Mouse (Mus musculus) hindbrain, embryonic 11.5 days (tissue): Measurements from ENCODE around the gene Col26a1. TPM values are rescaled to one million over a fixed set of nuclear protein-coding genes. Genes with fewer than 3 reads are reported as not detected.
"Not testable (repeated sequence)": the region's sequence is repeated elsewhere in the genome, so short reads cannot be mapped to it uniquely, and the experiment has no call there.

Experiments
- ATAC-seq: fragments of 200-750 bp; cut with Nextera tagmentation; 2 replicates; pipeline ENCODE4 v1.8.0; 2017; ENCODE audit warnings: mild to moderate bottlenecking, moderate TSS enrichment, moderate library complexity; ENCODE audit not compliant: low FRiP score
- DNase-seq: peaks from one replicate; pipeline ENCODE4 v3.0.0-alpha.2; 2015; ENCODE audit warnings: low spot score
- H3K27ac ChIP-seq: fragments of 300-500 bp; sonication (generic); 2 replicates; pipeline ENCODE4 v1.5.1; 2014; ENCODE audit warnings: mild to moderate bottlenecking, low read depth, low read length
- H3K27me3 ChIP-seq: fragments of 300-500 bp; sonication (generic); 2 replicates; pipeline ENCODE4 v1.6.1; 2014; ENCODE audit warnings: mild to moderate bottlenecking, low read length, moderate library complexity, mixed read lengths; ENCODE audit not compliant: control insufficient read depth, insufficient read depth
- H3K36me3 ChIP-seq: fragments of 300-500 bp; sonication (generic); 2 replicates; pipeline ENCODE4 v1.6.1; 2014; ENCODE audit warnings: mild to moderate bottlenecking, low read length, moderate library complexity, mixed read lengths; ENCODE audit not compliant: control insufficient read depth, insufficient read depth
- H3K4me1 ChIP-seq: fragments of 300-500 bp; sonication (generic); replicated peaks from 2 replicates; pipeline ENCODE4 v1.6.1; 2014; ENCODE audit warnings: low read length, mixed read lengths; ENCODE audit not compliant: control insufficient read depth, insufficient read depth
- H3K4me2 ChIP-seq: fragments of 300-500 bp; sonication (generic); replicated peaks from 2 replicates; pipeline ENCODE4 v1.6.1; 2014; ENCODE audit warnings: mild to moderate bottlenecking, low read depth, low read length
- H3K4me3 ChIP-seq: fragments of 300-500 bp; sonication (generic); 2 replicates; pipeline ENCODE4 v1.5.1; 2014; ENCODE audit warnings: low read depth, low read length
- H3K9ac ChIP-seq: fragments of 300-500 bp; sonication (generic); 2 replicates; pipeline ENCODE4 v1.6.1; 2014; ENCODE audit warnings: low read depth, low read length
- H3K9me3 ChIP-seq: fragments of 300-500 bp; sonication (generic); 2 replicates; pipeline ENCODE4 v1.6.1; 2016; ENCODE audit warnings: low read length; ENCODE audit not compliant: control insufficient read depth
- WGBS: fragments of 180-500 bp; shearing (Covaris S2); extraction: QIAGEN DNeasy Blood & Tissue Kit; methylation state at CpG from one replicate; pipeline ENCODE4 v1.1.7; 2014; 5-methylcytosine and 5-hydroxymethylcytosine counted together
- polyA plus RNA-seq: library from polyadenylated mRNA; unstranded; fragments of >200 nt; fragmentation: Nextera tagmentation; extraction: Ambion mirVana; gene quantifications from 2 replicates; pipeline ENCODE4 v1.2.1, GENCODE M21; 2014

Col26a1 gene
- polyA plus RNA-seq, 1 experiment from 2014 or later: 35.9 TPM

DNA sequence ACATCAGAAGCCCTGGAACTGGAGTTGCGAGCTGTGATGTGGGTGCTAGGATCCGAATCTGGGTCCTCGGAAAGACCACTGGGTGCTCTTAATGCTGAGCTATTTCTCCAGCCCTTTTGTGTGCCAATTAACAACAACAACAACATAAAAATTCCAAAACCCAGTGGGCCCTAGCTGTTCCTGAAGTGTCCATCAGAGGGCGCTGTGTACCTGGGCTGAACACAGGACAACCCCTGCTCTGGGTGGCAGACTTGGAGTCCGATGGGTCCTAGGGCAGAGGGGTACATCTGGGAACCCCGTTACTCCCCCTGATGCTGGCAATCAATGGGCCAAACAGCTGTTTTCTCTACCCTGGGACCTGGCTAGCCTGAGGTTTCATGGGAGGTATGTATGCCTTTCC is 123.2 kb downstream of the Col26a1 start:
- peak; percentile 30 for DNase-seq
- Histone ChIP-seq H3K9me3 (no peaks in the 10 kb centered on the region), H3K9ac (no peak overlapping the region), H3K4me3 (no peak overlapping the region), H3K36me3 (no peaks in the 10 kb centered on the region), H3K4me1 (no peaks in the 10 kb centered on the region), H3K4me2 (no peak overlapping the region), H3K27ac (no peak overlapping the region), H3K27me3 (no peaks in the 10 kb centered on the region)
- no peak for ATAC-seq
- 50% methylated on average over 6 of the region's 6 CpGs for WGBS

DNA sequence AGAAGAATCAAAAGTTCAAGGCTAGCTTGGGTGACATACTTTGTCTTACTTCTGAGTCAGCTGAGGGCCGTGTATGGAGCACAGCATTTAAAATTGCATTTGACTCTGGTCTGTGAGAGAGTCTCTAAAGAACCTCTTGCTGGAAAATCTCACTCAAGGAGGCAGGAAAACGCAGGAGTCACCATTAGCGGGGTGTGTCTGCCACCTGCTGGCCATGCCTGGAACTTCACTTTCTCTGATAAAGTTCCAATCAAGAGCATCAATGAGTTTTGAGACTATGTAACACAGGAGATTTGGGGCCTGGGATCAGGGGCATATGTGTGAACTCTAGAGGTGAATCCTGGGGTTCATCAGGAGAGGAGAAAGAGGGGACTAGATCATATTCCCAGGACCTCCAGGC is 127.3 kb downstream of the Col26a1 start:
- Histone ChIP-seq H3K27ac (no peak overlapping the region), H3K4me1 (no peaks in the 10 kb centered on the region), H3K9me3 (no peaks in the 10 kb centered on the region), H3K4me3 (no peak overlapping the region), H3K9ac (no peak overlapping the region), H3K36me3 (no peaks in the 10 kb centered on the region), H3K27me3 (no peaks in the 10 kb centered on the region), H3K4me2 (no peak overlapping the region)
- DNase-seq (peak; percentile 77), ATAC-seq (no peak)
- 7% methylated on average over 3 of the region's 3 CpGs for WGBS

- ATAC-seq: no peak
- H3K9me3 ChIP-seq: no peaks in the 10 kb centered on the region
- no peaks in the 10 kb centered on the region for H3K4me1 ChIP-seq
- H3K27ac ChIP-seq: no peak overlapping the region
- H3K9ac ChIP-seq: no peak overlapping the region
- no peak overlapping the region for H3K4me2 ChIP-seq
- no peak overlapping the region for H3K4me3 ChIP-seq
- H3K27me3 ChIP-seq: no peaks in the 10 kb centered on the region
- whole genome bisulfite sequencing: 73% methylated on average over 14 of the region's 14 CpGs
- no peak for DNase-seq
- no peaks in the 10 kb centered on the region for H3K36me3 ChIP-seq
These were observed 128.9 kb downstream of the Col26a1 start for GRCm38 (mm10) chr5:136754053-136754591.

DNA sequence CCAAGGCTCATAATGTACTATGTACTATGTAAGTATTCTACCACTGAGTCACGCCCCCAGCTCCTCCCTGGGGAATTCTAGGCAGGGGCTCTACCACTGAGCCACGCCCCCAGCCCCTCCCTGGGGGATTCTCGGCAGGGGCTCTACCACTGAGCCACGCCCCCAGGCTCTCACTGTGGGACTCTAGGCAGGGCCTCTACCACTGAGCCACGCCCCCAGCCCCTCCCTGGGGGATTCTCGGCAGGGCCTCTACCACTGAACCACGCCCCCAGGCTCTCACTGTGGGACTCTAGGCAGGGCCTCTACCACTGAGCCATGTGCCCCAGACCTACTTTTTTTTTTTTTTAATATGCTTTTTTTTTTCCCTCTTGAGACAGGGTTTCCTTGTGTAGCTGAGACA is 129.8 kb downstream of the Col26a1 start:
- WGBS: 73% methylated on average over 7 of the region's 7 CpGs

GRCm38 (mm10) chr5:136752104-136752503 is 130.9 kb downstream of the Col26a1 start:
- Histone ChIP-seq H3K4me1 (no peaks in the 10 kb centered on the region), H3K9ac (no peak overlapping the region), H3K4me2 (no peak overlapping the region), H3K9me3 (peaks cover 9% of the 10 kb centered on the region), H3K36me3 (0 out of 2 replicates have a peak, but pooled peaks cover 3% of the 10 kb centered on the region), H3K4me3 (no peak overlapping the region), H3K27ac (no peak overlapping the region), H3K27me3 (no peaks in the 10 kb centered on the region)
- WGBS: 97% methylated on average over 19 of the region's 19 CpGs
- ATAC-seq (no peak), DNase-seq (no peak)

More for the DNA sequence above, 129.8 kb downstream of the Col26a1 start:
- H3K9ac ChIP-seq, ATAC-seq, H3K4me2 ChIP-seq, H3K9me3 ChIP-seq, H3K4me1 ChIP-seq, H3K27ac ChIP-seq, DNase-seq, H3K27me3 ChIP-seq, H3K4me3 ChIP-seq, H3K36me3 ChIP-seq: not testable (repeated sequence)

GRCm38 (mm10) chr5:136746596-136746995 is 136.4 kb downstream of the Col26a1 start:
- Histone ChIP-seq H3K27ac (no peak overlapping the region), H3K4me1 (no peaks in the 10 kb centered on the region), H3K4me2 (no peak overlapping the region), H3K36me3 (0 out of 2 replicates have a peak, but pooled peaks cover 3% of the 10 kb centered on the region), H3K4me3 (no peak overlapping the region), H3K9ac (no peak overlapping the region), H3K9me3 (peaks cover 9% of the 10 kb centered on the region), H3K27me3 (no peaks in the 10 kb centered on the region)
- 81% methylated on average over 9 of the region's 9 CpGs for WGBS
- ATAC-seq (no peak), DNase-seq (no peak)

GRCm38 (mm10) chr5:136738918-136739317 is 144.1 kb downstream of the Col26a1 start:
- 77% methylated on average over 6 of the region's 6 CpGs for WGBS
- no peak for ATAC-seq
- H3K4me3 ChIP-seq: no peak overlapping the region

GRCm38 (mm10) chr5:136726271-136726670 is 156.7 kb downstream of the Col26a1 start:
- H3K4me1 ChIP-seq, H3K9me3 ChIP-seq, H3K27me3 ChIP-seq, H3K4me2 ChIP-seq, H3K4me3 ChIP-seq, DNase-seq, H3K27ac ChIP-seq, ATAC-seq, H3K36me3 ChIP-seq, H3K9ac ChIP-seq: not testable (repeated sequence)
- 92% methylated on average over 4 of the region's 5 CpGs for WGBS

More at GRCm38 (mm10) chr5:136738918-136739317, 144.1 kb downstream of the Col26a1 start:
- Histone ChIP-seq H3K9me3 (no peaks in the 10 kb centered on the region), H3K36me3 (no peaks in the 10 kb centered on the region), H3K27ac (no peak overlapping the region), H3K4me2 (no peak overlapping the region), H3K9ac (no peak overlapping the region), H3K4me1 (no peaks in the 10 kb centered on the region), H3K27me3 (no peaks in the 10 kb centered on the region)
- DNase-seq: no peak

GRCm38 (mm10) chr5:136721596-136721995 is 161.4 kb downstream of the Col26a1 start:
- no peaks in the 10 kb centered on the region for H3K9me3 ChIP-seq
- WGBS: 79% methylated on average over 5 of the region's 5 CpGs
- H3K27ac ChIP-seq: no peak overlapping the region
- ATAC-seq: no peak
- H3K9ac ChIP-seq: no peak overlapping the region
- H3K4me1 ChIP-seq: no peaks in the 10 kb centered on the region
- no peak overlapping the region for H3K4me3 ChIP-seq
- DNase-seq: no peak
- H3K36me3 ChIP-seq: no peaks in the 10 kb centered on the region
- no peaks in the 10 kb centered on the region for H3K27me3 ChIP-seq
- no peak overlapping the region for H3K4me2 ChIP-seq
